Mouse (Mus musculus): ENCODE measurements at regions not wholly inside any gene's neighbourhood (a gene's known extent, or its start where the extent isn't known, plus 50 kb on each side); places are given as distances from the start of the nearest gene placed in this dataset.

DNA sequence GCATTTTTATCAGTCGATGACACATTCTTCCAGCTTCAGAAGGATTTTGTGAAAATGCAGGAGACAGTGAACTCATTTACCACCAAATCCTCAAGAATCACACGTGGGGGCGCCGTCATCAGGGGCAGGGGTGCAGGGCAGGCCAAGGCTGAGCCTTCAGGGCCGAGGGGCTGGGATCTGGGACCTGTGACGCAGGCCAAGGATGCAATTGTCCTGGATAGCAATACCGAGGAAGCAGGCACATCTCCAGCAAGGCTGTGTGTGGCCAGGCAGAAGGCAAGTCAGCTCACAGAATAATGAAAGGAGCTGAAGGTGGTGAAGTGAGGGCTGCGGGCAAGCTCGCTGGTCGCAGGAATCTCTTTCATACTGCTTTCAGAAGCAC, 897.3 kb upstream of the Car8 start:
- ATAC-seq (ENCODE audit: low FRiP score) (peak; percentile 89), DNase-seq (ENCODE audit: low spot score) (peak; percentile 58)
- peak overlapping the region; percentile 71 for H3K27ac ChIP-seq (ENCODE audit: low read depth, low read length)
- no peaks in the 10 kb centered on the region for H3K4me1 ChIP-seq (replicated peaks; ENCODE audit: control insufficient read depth, insufficient read depth, low read length)
- H3K4me3 ChIP-seq (ENCODE audit: low read depth, low read length) = peak overlapping the region; percentile 6; the same call in 1 of the 2 replicates
- WGBS = 13% methylated on average over 10 of the region's 10 CpGs
- no peaks in the 10 kb centered on the region for H3K36me3 ChIP-seq (ENCODE audit: control insufficient read depth, insufficient read depth, low read length)
- peak overlapping the region; percentile 39 for H3K4me2 ChIP-seq (replicated peaks; ENCODE audit: low read depth, low read length)
- H3K27me3 ChIP-seq (ENCODE audit: control insufficient read depth, insufficient read depth, low read length) = no peaks in the 10 kb centered on the region
- no peaks in the 10 kb centered on the region for H3K9me3 ChIP-seq (ENCODE audit: control insufficient read depth, low read length)
- peak overlapping the region; percentile 47 for H3K9ac ChIP-seq (ENCODE audit: low read depth, low read length)

DNA sequence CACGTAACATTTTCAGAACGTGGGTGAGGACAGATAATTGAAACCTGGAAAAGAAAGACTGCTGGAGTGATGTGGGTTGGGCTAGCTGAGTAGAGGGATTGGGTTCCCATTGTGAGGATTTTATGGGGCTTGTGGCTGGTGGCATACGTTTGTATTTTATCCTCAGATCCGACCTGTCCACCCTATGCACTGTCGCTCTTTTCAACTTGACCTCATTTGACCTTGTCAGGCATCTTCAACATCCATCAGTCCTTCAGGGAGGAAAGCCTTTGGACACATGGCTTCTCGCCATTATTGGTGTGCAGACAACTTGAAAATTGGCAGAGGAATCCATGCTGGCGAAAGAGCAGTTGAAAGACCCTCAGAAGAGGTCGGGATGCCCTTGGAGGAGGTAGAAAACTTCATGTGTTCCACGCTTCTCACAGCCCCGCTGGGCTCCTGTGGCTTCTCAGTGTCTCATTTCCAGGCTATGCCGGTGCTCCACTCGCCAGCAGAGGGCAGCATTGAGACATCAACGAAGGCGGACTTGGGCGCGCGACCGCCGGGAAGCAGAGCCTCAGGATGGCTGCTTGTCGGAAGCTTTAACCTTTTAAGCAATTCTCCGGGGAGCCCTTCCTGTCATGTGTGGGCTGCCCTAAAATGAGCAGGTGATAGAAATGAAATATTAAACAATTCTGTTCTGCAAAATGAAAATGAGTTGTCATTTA, 896.8 kb upstream of the Car8 start:
- Histone ChIP-seq H3K27me3 (ENCODE audit: control insufficient read depth, insufficient read depth, low read length) (no peaks in the 10 kb centered on the region), H3K9me3 (ENCODE audit: control insufficient read depth, low read length) (no peaks in the 10 kb centered on the region), H3K4me3 (ENCODE audit: low read depth, low read length) (no peak overlapping the region; the same call in 1 of the 2 replicates), H3K4me1 (replicated peaks; ENCODE audit: control insufficient read depth, insufficient read depth, low read length) (no peaks in the 10 kb centered on the region), H3K27ac (ENCODE audit: low read depth, low read length) (peak overlapping the region; percentile 71; the same call in 1 of the 2 replicates), H3K36me3 (ENCODE audit: control insufficient read depth, insufficient read depth, low read length) (no peaks in the 10 kb centered on the region), H3K4me2 (replicated peaks; ENCODE audit: low read depth, low read length) (peak overlapping the region; percentile 39), H3K9ac (ENCODE audit: low read depth, low read length) (peak overlapping the region; percentile 47)
- peak; percentile 97 for DNase-seq (ENCODE audit: low spot score)
- 11% methylated on average over 21 of the region's 21 CpGs for WGBS
- ATAC-seq (ENCODE audit: low FRiP score) = peak; percentile 86

DNA sequence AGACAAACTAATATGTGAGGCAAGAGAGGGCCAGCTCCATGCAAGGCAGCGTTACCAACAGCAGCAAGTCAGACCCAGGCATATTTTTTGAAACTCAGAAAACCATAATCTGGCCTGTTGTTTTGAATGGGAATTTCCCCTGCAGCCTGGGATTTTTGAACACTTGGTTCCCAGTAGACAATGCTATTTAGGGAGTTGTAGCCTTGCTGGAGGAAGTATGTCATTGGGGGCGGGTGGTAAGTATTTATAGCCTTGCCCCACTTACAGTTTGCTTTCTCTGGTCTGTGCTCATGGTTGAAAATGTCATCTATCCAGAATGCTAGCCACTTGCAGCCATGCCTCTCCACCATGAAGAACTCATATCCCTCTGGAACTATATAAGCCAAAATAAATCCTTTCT, 894.9 kb upstream of the Car8 start:
- H3K9ac ChIP-seq (ENCODE audit: low read depth, low read length) = no peak overlapping the region
- WGBS = 87% methylated on average over 2 of the region's 2 CpGs
- ATAC-seq (ENCODE audit: low FRiP score) (no peak), DNase-seq (ENCODE audit: low spot score) (no peak)
- no peaks in the 10 kb centered on the region for H3K4me1 ChIP-seq (replicated peaks; ENCODE audit: control insufficient read depth, insufficient read depth, low read length)
- no peaks in the 10 kb centered on the region for H3K36me3 ChIP-seq (ENCODE audit: control insufficient read depth, insufficient read depth, low read length)
- no peak overlapping the region for H3K4me3 ChIP-seq (ENCODE audit: low read depth, low read length)
- no peak overlapping the region for H3K27ac ChIP-seq (ENCODE audit: low read depth, low read length)
- no peak overlapping the region for H3K4me2 ChIP-seq (replicated peaks; ENCODE audit: low read depth, low read length)
- no peaks in the 10 kb centered on the region for H3K9me3 ChIP-seq (ENCODE audit: control insufficient read depth, low read length)
- no peaks in the 10 kb centered on the region for H3K27me3 ChIP-seq (ENCODE audit: control insufficient read depth, insufficient read depth, low read length)

DNA sequence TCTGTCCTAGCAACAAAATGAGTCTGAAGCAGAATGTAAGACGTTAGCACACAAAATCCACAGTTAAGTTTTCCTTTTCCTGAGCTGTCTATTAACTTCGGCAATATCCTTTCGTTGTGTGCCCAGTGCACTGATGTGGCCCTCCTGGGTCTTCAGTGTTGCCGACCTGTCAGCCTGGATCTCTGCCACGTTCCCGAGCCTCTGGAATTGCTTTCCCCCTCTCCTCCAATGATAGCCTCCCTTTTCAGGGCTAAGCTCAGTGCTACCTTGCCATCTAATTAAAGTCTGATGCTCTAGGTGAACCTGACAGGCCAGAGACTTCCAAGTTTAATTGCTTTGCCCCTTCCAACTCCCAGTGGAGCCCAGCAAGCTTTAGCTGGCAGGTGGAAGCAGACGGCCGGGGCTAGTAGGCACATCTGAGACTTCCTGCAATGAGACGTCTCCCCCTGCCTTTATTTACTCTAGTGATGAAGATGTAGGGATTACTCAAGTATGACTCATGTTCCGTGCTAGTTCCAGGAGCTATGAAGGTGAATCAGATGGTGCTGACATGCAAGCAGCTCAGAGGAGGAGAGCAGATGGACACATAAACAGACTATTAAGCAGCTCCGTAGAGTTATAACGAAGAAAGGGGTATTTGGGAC, 894.3 kb upstream of the Car8 start:
- no peak for ATAC-seq (ENCODE audit: low FRiP score)

DNA sequence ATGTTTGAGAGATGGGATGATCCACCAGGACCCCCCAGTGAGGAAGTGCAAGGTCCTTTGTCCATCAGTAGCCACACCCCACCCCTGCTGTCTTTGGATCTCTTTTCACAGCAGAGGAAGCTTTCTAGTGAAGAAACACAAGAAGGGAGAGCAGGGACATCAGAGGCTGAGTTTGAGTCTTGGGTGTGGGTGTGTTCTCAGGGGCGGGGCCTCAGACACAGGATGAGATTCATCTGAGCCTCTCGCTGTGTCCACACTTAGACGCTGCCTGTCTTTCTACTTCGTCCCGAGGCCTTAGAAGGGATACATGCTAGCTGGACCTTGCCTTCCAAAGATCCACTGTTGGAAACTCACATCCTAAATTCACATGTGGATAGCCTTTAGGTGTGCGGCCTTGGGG, 893.5 kb upstream of the Car8 start:
- 92% methylated on average over 6 of the region's 6 CpGs for WGBS
- no peaks in the 10 kb centered on the region for H3K27me3 ChIP-seq (ENCODE audit: control insufficient read depth, insufficient read depth, low read length)

More for the DNA sequence above, 894.3 kb upstream of the Car8 start:
- H3K4me3 ChIP-seq (ENCODE audit: low read depth, low read length) = no peak overlapping the region
- H3K27me3 ChIP-seq (ENCODE audit: control insufficient read depth, insufficient read depth, low read length) = no peaks in the 10 kb centered on the region
- no peaks in the 10 kb centered on the region for H3K36me3 ChIP-seq (ENCODE audit: control insufficient read depth, insufficient read depth, low read length)
- no peaks in the 10 kb centered on the region for H3K9me3 ChIP-seq (ENCODE audit: control insufficient read depth, low read length)
- no peak overlapping the region for H3K4me2 ChIP-seq (replicated peaks; ENCODE audit: low read depth, low read length)
- WGBS = 76% methylated on average over 12 of the region's 12 CpGs
- no peaks in the 10 kb centered on the region for H3K4me1 ChIP-seq (replicated peaks; ENCODE audit: control insufficient read depth, insufficient read depth, low read length)
- no peak for DNase-seq (ENCODE audit: low spot score)
- no peak overlapping the region for H3K27ac ChIP-seq (ENCODE audit: low read depth, low read length)
- no peak overlapping the region for H3K9ac ChIP-seq (ENCODE audit: low read depth, low read length)

DNA sequence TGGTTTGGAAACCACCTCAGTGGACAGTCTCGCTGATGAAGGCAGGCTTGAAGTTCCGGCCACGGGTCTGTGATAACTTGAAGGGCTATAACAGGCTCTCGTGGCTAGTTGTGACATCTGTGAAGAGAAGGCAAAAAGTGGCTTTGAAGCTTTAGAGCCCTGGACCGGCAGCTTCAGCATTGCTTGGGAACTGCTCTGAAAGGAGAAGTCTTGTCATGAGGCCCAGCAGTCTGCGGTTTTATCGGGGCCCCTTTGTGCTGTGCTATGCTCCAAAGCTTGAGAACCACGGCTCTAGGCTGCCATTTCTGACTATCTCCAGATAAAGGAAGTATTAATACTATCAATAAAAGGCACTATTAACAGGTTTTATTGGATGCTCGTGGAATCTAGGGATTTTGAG, 892.8 kb upstream of the Car8 start:
- Histone ChIP-seq H3K4me3 (ENCODE audit: low read depth, low read length) (no peak overlapping the region), H3K4me1 (replicated peaks; ENCODE audit: control insufficient read depth, insufficient read depth, low read length) (no peaks in the 10 kb centered on the region), H3K9ac (ENCODE audit: low read depth, low read length) (no peak overlapping the region), H3K27me3 (ENCODE audit: control insufficient read depth, insufficient read depth, low read length) (no peaks in the 10 kb centered on the region), H3K4me2 (replicated peaks; ENCODE audit: low read depth, low read length) (no peak overlapping the region), H3K36me3 (ENCODE audit: control insufficient read depth, insufficient read depth, low read length) (no peaks in the 10 kb centered on the region), H3K9me3 (ENCODE audit: control insufficient read depth, low read length) (no peaks in the 10 kb centered on the region), H3K27ac (ENCODE audit: low read depth, low read length) (no peak overlapping the region)
- 84% methylated on average over 9 of the region's 9 CpGs for WGBS
- no peak for DNase-seq (ENCODE audit: low spot score)
- no peak for ATAC-seq (ENCODE audit: low FRiP score)

More for the DNA sequence above, 893.5 kb upstream of the Car8 start:
- Histone ChIP-seq H3K4me2 (replicated peaks; ENCODE audit: low read depth, low read length) (no peak overlapping the region), H3K4me3 (ENCODE audit: low read depth, low read length) (no peak overlapping the region), H3K9me3 (ENCODE audit: control insufficient read depth, low read length) (no peaks in the 10 kb centered on the region), H3K36me3 (ENCODE audit: control insufficient read depth, insufficient read depth, low read length) (no peaks in the 10 kb centered on the region), H3K9ac (ENCODE audit: low read depth, low read length) (no peak overlapping the region), H3K27ac (ENCODE audit: low read depth, low read length) (no peak overlapping the region), H3K4me1 (replicated peaks; ENCODE audit: control insufficient read depth, insufficient read depth, low read length) (no peaks in the 10 kb centered on the region)
- no peak for ATAC-seq (ENCODE audit: low FRiP score)
- DNase-seq (ENCODE audit: low spot score) = no peak

DNA sequence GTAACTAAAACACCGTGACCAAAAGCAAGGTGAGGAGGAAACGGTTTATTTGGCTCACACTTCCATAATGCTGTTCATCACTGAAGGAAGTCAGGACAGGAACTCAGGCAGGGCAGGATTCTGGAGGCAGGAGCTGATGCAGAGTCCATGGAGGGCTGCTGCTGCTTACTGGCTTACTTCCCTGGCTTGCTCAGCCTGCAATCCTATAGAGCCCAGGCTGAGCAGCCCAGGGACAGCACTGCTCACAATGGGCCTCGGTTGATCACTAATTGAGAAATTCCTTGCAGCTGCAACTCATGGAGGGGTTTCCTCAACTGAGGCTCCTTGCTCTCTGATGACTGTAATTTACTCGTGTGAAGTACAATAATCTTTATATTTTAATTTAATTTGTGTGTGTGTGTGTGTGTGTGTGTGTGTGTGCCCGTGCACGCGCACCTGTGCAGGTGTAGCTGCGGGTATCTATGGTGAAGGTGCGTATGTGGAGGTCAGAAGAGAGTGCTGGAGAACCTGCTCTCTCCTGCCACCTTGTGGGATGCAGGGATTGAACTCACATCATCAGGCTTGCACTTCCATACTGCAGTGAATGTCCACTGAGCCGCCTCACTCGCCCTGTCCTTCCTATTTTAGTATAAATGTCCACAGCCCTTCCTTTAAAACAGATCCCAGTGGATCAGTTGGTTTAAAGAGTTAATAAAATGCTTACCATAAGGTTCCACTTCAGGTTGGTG, 886.6 kb upstream of the Car8 start:
- Histone ChIP-seq H3K9me3 (ENCODE audit: control insufficient read depth, low read length) (no peaks in the 10 kb centered on the region), H3K36me3 (ENCODE audit: control insufficient read depth, insufficient read depth, low read length) (no peaks in the 10 kb centered on the region), H3K4me2 (replicated peaks; ENCODE audit: low read depth, low read length) (no peak overlapping the region), H3K4me1 (replicated peaks; ENCODE audit: control insufficient read depth, insufficient read depth, low read length) (0 out of 2 replicates have a peak, but pooled peaks cover 2% of the 10 kb centered on the region), H3K9ac (ENCODE audit: low read depth, low read length) (no peak overlapping the region), H3K4me3 (ENCODE audit: low read depth, low read length) (no peak overlapping the region), H3K27ac (ENCODE audit: low read depth, low read length) (no peak overlapping the region), H3K27me3 (ENCODE audit: control insufficient read depth, insufficient read depth, low read length) (no peaks in the 10 kb centered on the region)
- ATAC-seq (ENCODE audit: low FRiP score) = peak; percentile 38; the same call in 1 of the 2 replicates
- WGBS = 51% methylated on average over 11 of the region's 11 CpGs
- peak; percentile 62 for DNase-seq (ENCODE audit: low spot score)

DNA sequence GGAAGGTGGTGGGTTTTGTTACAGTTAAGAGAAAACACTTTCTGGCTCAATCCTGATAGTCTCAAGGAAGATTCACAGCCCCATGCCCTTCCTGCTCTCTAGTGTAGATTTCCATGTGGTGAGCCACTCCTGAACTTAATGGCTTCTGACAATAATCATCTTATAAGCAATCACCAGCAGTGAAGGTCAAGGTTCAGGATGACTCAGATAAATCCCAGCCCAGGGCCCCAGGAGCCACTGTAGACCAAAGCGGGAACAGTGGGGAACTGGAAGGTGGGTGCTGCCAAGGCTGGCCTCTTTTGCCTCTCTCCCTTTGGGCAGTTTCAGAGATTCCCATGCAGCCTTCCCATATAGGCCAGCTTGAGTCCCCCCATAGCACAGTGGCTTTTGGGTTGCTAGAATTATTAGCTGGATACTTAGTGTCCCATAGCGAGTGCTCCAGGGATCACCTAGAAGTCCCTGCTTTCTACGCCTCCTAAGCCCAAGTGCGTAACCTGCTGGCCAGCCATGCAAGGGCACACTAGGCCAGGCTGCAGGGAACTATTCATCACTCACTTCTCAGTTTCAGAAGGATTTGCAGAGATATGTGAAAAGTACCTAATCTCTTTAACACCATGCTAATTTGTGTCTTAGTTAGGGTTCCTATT, 885.9 kb upstream of the Car8 start:
- ATAC-seq (ENCODE audit: low FRiP score) = no peak
- no peak overlapping the region for H3K4me2 ChIP-seq (replicated peaks; ENCODE audit: low read depth, low read length)
- no peak overlapping the region for H3K4me3 ChIP-seq (ENCODE audit: low read depth, low read length)
- H3K27me3 ChIP-seq (ENCODE audit: control insufficient read depth, insufficient read depth, low read length) = no peaks in the 10 kb centered on the region
- H3K36me3 ChIP-seq (ENCODE audit: control insufficient read depth, insufficient read depth, low read length) = no peaks in the 10 kb centered on the region
- WGBS = 92% methylated on average over 4 of the region's 4 CpGs
- no peak for DNase-seq (ENCODE audit: low spot score)
- no peak overlapping the region for H3K27ac ChIP-seq (ENCODE audit: low read depth, low read length)
- H3K4me1 ChIP-seq (replicated peaks; ENCODE audit: control insufficient read depth, insufficient read depth, low read length) = 0 out of 2 replicates have a peak, but pooled peaks cover 2% of the 10 kb centered on the region
- H3K9ac ChIP-seq (ENCODE audit: low read depth, low read length) = no peak overlapping the region
- no peaks in the 10 kb centered on the region for H3K9me3 ChIP-seq (ENCODE audit: control insufficient read depth, low read length)
